Mouse (Mus musculus) forebrain, postnatal 0 days (tissue): ENCODE data around the gene Spint4. TPM values are rescaled to one million over a fixed set of nuclear protein-coding genes. Genes with fewer than 3 reads are reported as not detected.
"Not testable (repeated sequence)": the region's sequence is repeated elsewhere in the genome, so short reads cannot be mapped to it uniquely, and the experiment has no call there.

Experiments
- ATAC-seq: fragments of 200-750 bp; cut with Nextera tagmentation; 2 replicates; pipeline ENCODE4 v1.8.0; 2017; ENCODE audit warnings: mild to moderate bottlenecking, moderate library complexity
- DNase-seq: peaks from one replicate; pipeline ENCODE4 v3.0.0-alpha.2; 2015
- H3K27ac ChIP-seq: fragments of 300-500 bp; sonication (generic); 2 replicates; pipeline ENCODE4 v1.5.1; 2014; ENCODE audit warnings: low read depth, mild to moderate bottlenecking, antibody characterized with exemption, low read length, moderate library complexity, mixed read lengths
- H3K27me3 ChIP-seq: fragments of 300-500 bp; sonication (generic); 2 replicates; pipeline ENCODE4 v1.6.1; 2014; ENCODE audit warnings: mild to moderate bottlenecking, low read length, mixed read lengths; ENCODE audit not compliant: insufficient read depth
- H3K36me3 ChIP-seq: fragments of 300-500 bp; sonication (generic); 2 replicates; pipeline ENCODE4 v1.6.1; 2014; ENCODE audit warnings: mild to moderate bottlenecking, moderate library complexity; ENCODE audit not compliant: insufficient read depth
- H3K4me1 ChIP-seq: fragments of 300-500 bp; sonication (generic); 2 replicates; pipeline ENCODE4 v1.6.1; 2014; ENCODE audit warnings: antibody characterized with exemption; ENCODE audit not compliant: insufficient read depth
- H3K4me2 ChIP-seq: fragments of 300-500 bp; sonication (generic); 2 replicates; pipeline ENCODE4 v1.6.1; 2014; ENCODE audit warnings: low read depth, mild to moderate bottlenecking, moderate library complexity
- H3K4me3 ChIP-seq: fragments of 300-500 bp; sonication (generic); 2 replicates; pipeline ENCODE4 v1.5.1; 2014; ENCODE audit warnings: low read depth, low read length, mixed read lengths
- H3K9ac ChIP-seq: fragments of 300-500 bp; sonication (generic); 2 replicates; pipeline ENCODE4 v1.6.1; 2014; ENCODE audit warnings: mild to moderate bottlenecking
- H3K9me3 ChIP-seq: fragments of 300-500 bp; sonication (generic); 2 replicates; pipeline ENCODE4 v1.6.1; 2016; ENCODE audit warnings: low read length
- CTCF ChIP-seq: sonication (generic); IDR thresholded peaks from 2 replicates; pipeline ENCODE4 v1.5.1; 2016; ENCODE audit warnings: antibody characterized with exemption, control low read depth, low read depth
- WGBS: fragments of 180-500 bp; shearing (Covaris S2); extraction: QIAGEN DNeasy Blood & Tissue Kit; methylation state at CpG from one replicate; pipeline ENCODE4 v1.1.7; 2014; 5-methylcytosine and 5-hydroxymethylcytosine counted together
- polyA plus RNA-seq: library from polyadenylated mRNA; unstranded; fragments of >200 nt; fragmentation: Nextera tagmentation; extraction: Ambion mirVana; gene quantifications from 2 replicates; pipeline ENCODE4 v1.2.1, GENCODE M21; 2015
- total RNA-seq: library from RNA; depleted of rRNA; stranded (reverse); fragments of >200 nt; gene quantifications from 2 replicates; pipeline ENCODE4 v1.2.3, GENCODE M21; 2014

Spint4 gene
- total and polyA plus RNA-seq, 2 experiments from 2014 or later = not detected

DNA sequence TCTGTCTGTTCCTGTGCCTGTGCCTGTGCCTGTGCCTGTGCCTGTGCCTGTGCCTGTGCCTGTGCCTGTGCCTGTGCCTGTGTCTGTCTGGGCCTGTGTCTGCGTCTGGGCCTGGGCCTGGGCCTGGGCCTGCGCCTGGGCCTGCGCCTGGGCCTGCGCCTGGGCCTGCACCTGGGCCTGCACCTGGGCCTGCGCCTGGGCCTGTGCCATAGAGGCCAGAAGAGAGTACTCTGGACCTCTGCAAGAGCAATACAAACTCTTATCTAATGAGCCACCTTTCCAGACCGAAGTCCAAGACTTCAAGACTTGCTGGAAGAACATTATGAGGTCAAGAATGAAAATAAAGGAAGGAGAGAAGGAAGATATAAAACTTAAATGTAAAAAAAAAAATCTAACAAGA, 7.0 kb downstream of the Spint4 start:
- WGBS = 93% methylated on average over 6 of the region's 6 CpGs
- H3K27me3 ChIP-seq = no peaks in the 10 kb centered on the region
- no peak overlapping the region for H3K4me3 ChIP-seq
- ATAC-seq (no peak), DNase-seq (no peak)
- no peak overlapping the region for H3K9ac ChIP-seq
- no peak overlapping the region for H3K27ac ChIP-seq
- H3K4me1 ChIP-seq = no peaks in the 10 kb centered on the region
- no peaks in the 10 kb centered on the region for H3K9me3 ChIP-seq
- H3K36me3 ChIP-seq = no peaks in the 10 kb centered on the region
- no peak for TF ChIP-seq CTCF
- no peak overlapping the region for H3K4me2 ChIP-seq

DNA sequence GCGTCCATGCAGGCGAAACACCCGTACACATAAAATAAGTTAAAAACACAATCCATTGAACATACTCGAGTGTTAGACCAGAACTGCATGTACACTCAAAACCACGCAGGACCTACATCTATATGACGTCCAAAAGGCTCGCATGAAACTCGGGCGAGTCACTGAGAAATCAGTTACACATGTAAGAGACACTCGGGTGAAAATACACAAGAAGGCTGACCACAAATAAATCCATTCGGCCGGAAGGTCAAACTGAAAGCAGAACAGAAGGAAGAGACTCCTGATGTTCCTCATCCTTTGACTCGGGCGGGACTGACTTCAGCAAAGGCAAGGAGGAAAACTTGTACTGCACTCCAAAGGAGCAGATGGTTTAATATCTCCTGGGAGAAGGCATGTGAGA, 7.7 kb downstream of the Spint4 start:
- H3K9me3 ChIP-seq = no peaks in the 10 kb centered on the region
- no peak for TF ChIP-seq CTCF
- H3K4me3 ChIP-seq = no peak overlapping the region
- ATAC-seq = no peak
- no peaks in the 10 kb centered on the region for H3K27me3 ChIP-seq
- no peaks in the 10 kb centered on the region for H3K4me1 ChIP-seq
- 92% methylated on average over 14 of the region's 14 CpGs for WGBS
- no peak overlapping the region for H3K4me2 ChIP-seq
- H3K36me3 ChIP-seq = no peaks in the 10 kb centered on the region
- no peak overlapping the region for H3K27ac ChIP-seq
- DNase-seq = no peak
- no peak overlapping the region for H3K9ac ChIP-seq

DNA sequence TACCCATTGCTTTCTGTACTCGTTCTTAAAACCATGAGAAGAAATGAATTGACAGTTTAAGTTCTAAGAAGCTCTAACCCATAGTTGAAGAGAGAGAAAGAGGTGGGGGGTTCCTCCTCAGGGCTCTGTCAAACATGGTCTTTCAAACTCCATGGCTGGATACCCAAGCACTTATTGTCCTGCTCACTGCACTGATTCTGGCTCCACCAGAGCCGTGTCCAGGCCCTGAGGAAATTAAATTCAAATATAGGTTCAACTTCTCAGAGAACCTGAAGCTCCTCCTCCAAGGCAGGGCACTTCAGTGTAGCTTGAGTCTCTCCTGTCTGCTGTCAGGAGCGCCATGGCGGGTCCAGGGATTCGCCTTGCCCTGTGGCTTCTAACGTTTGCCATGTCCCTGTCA, 16.7 kb downstream of the Spint4 start, which contains the start of gene Spint5:
Gene Spint5 (plus strand): TSS at position 301 of the 400 bp plus-strand sequence.
- no peak for TF ChIP-seq CTCF
- 87% methylated on average over 6 of the region's 6 CpGs for WGBS
- Histone ChIP-seq H3K27me3 (no peaks in the 10 kb centered on the region), H3K27ac (no peak within 1 kb of the TSS), H3K4me3 (no peak within 1 kb of the TSS), H3K4me1 (no peaks in the 10 kb centered on the region), H3K9me3 (no peaks in the 10 kb centered on the region), H3K36me3 (no peaks in the 10 kb centered on the region), H3K4me2 (no peak within 1 kb of the TSS), H3K9ac (no peak within 1 kb of the TSS)
- DNase-seq = no peak
- no peak for ATAC-seq

DNA sequence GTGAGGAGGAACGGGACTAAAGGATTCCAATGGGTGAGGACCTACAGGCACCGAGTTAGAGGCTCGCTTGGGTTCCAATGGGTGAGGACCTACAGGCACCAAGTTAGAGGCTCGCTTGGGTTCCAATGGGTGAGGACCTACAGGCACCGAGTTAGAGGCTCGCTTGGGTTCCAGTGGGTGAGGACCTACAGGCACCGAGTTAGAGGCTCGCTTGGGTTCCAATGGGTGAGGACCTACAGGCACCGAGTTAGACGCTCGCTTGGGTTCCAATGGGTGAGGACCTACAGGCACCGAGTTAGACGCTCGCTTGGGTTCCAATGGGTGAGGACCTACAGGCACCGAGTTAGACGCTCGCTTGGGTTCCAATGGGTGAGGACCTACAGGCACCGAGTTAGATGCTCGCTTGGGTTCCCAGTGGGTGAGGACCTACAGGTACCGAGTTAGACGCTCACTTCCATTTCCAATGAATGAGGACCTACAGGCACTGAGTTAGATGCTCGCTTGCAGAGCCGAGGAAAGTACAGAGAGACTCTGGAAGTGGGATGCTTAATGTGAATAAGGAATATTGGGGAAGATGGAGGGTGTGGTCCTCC, 18.0 kb downstream of the Spint4 start:
- DNase-seq, H3K36me3 ChIP-seq, H3K9me3 ChIP-seq, ATAC-seq, H3K4me1 ChIP-seq, H3K9ac ChIP-seq, H3K27me3 ChIP-seq, H3K4me2 ChIP-seq, H3K4me3 ChIP-seq, H3K27ac ChIP-seq: not testable (repeated sequence)
- WGBS = 92% methylated on average over 20 of the region's 23 CpGs

DNA sequence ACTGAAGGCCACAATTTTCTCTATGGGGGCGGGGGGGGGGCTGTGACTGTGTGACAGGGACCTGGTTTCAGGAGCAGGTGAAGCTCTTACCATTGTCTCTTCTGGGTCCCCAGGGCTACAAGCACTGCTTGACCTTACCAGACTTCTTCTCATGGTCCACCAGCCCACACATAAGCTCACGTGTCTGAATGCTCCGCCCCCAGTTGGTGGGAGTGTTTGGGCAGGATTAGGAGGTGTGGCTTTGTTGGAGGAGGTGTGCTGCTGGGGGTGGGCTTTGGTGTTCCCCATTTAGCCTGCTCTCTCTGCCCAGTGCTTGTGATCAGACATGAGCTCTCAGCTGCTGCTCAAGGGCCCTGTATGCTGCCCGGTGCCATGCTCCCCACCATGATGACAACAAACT, 25.0 kb downstream of the Spint4 start:
- DNase-seq (no peak), ATAC-seq (no peak)
- no peak overlapping the region for H3K4me2 ChIP-seq
- H3K36me3 ChIP-seq = no peaks in the 10 kb centered on the region
- no peaks in the 10 kb centered on the region for H3K27me3 ChIP-seq
- no peak overlapping the region for H3K9ac ChIP-seq
- no peak for TF ChIP-seq CTCF
- WGBS = 71% methylated on average over 4 of the region's 4 CpGs
- H3K4me1 ChIP-seq = no peaks in the 10 kb centered on the region
- no peak overlapping the region for H3K4me3 ChIP-seq
- no peaks in the 10 kb centered on the region for H3K9me3 ChIP-seq
- H3K27ac ChIP-seq = no peak overlapping the region

DNA sequence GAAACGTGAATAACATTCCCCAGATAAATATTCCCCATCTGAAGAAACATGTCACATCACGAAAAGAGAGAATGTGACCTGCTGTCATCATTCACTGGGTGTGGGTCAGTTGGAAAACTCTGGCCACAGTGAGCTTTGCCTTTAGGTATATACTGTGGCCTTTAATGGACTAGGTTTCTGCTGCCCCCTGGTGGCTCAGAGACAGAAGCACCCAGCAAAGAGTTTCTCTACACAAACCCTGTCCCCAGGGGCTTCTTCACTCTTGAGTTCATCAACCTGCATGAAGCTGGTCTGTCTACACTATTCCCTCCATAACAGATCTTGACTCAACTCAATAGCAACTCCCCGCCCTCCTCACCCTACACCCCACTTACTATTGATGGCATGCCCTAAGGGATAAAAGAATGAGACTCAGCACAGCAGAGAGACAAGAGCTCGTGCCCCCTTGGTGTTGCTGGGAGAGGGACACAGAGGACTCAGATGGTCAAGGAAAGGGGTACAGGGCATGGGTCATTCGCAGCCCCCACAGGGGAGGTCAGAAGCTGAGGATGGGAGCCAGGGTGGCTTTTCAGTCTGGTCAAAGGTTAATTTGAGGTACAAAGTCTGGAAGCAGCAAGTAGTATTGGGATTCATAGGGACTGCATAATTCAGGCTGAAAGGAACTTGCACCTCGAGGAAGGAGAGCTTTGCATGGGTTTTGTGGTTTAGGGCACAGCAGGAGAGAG, 27.8 kb downstream of the Spint4 start:
- TF ChIP-seq CTCF = peak; percentile 86
- H3K36me3 ChIP-seq = no peaks in the 10 kb centered on the region
- DNase-seq (peak; percentile 76), ATAC-seq (no peak)
- H3K27ac ChIP-seq = no peak overlapping the region
- H3K4me1 ChIP-seq = no peaks in the 10 kb centered on the region
- no peak overlapping the region for H3K4me3 ChIP-seq
- no peak overlapping the region for H3K9ac ChIP-seq
- H3K4me2 ChIP-seq = no peak overlapping the region
- no peaks in the 10 kb centered on the region for H3K9me3 ChIP-seq
- 27% methylated on average over 6 of the region's 6 CpGs for WGBS
- no peaks in the 10 kb centered on the region for H3K27me3 ChIP-seq

DNA sequence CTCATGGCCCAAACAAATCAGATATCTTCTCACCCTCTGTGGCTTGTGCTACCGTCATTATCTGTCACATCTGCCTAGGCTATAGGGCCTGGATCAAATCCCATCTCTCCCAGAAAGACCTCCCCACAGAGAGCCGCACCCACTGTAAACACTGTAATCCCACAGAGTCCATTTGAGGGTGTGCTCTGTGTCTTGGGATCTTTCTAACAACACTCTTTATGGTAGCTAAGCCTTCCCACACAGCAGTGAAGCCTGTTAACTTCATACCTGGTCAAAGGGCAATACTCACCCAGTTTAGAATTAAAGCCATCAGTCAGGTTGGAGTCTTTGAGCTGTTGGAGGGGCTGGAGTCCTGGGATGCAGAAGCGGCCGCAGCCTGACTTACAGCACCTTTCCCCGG, 33.4 kb downstream of the Spint4 start:
- Histone ChIP-seq H3K4me1 (no peaks in the 10 kb centered on the region), H3K4me2 (no peak overlapping the region), H3K27ac (no peak overlapping the region), H3K27me3 (no peaks in the 10 kb centered on the region), H3K9me3 (no peaks in the 10 kb centered on the region), H3K36me3 (no peaks in the 10 kb centered on the region), H3K9ac (no peak overlapping the region), H3K4me3 (no peak overlapping the region)
- DNase-seq (no peak), ATAC-seq (no peak)
- WGBS = 83% methylated on average over 5 of the region's 5 CpGs
- no peak for TF ChIP-seq CTCF
